Mouse (Mus musculus) heart, embryonic 14.5 days (tissue): ENCODE results near the gene Heg1. TPM values are rescaled to one million over a fixed set of nuclear protein-coding genes. Genes with fewer than 3 reads are reported as not detected.

Experiments
- ATAC-seq: fragments of 200-750 bp; cut with Nextera tagmentation; 2 replicates; pipeline ENCODE4 v1.8.0; 2017; ENCODE audit warnings: low read depth, moderate TSS enrichment; ENCODE audit not compliant: insufficient number of reproducible peaks, insufficient read depth, low FRiP score
- H3K27ac ChIP-seq, 2 experiments: fragments of 200-500 bp in 1 of 2; fragments of 300-500 bp in 1 of 2; sonication (generic) in 1 of 2; replicated peaks in 1 of 2; 2 replicates each; pipeline ENCODE4 v1.5.1; 2012 to 2014; ENCODE audit warnings: low read depth in 2 of 2, low read length in 2 of 2, control low read depth in 1 of 2, mild to moderate bottlenecking in 1 of 2, mixed read lengths in 1 of 2; ENCODE audit not compliant: control insufficient read depth in 1 of 2, insufficient read depth in 1 of 2
- H3K27me3 ChIP-seq: fragments of 300-500 bp; sonication (generic); 2 replicates; pipeline ENCODE4 v1.6.1; 2014; ENCODE audit warnings: mild to moderate bottlenecking, low read length, control low read depth; ENCODE audit not compliant: control insufficient read depth, insufficient read depth
- H3K36me3 ChIP-seq: fragments of 300-500 bp; sonication (generic); 2 replicates; pipeline ENCODE4 v1.6.1; 2014; ENCODE audit warnings: mild to moderate bottlenecking, control low read depth, low read length, mixed read lengths; ENCODE audit not compliant: control insufficient read depth, insufficient read depth
- H3K4me1 ChIP-seq, 2 experiments: fragments of 200-500 bp in 1 of 2; fragments of 300-500 bp in 1 of 2; sonication (generic) in 1 of 2; 2 replicates each; pipeline ENCODE4 v1.6.1; 2012 to 2014; ENCODE audit warnings: low read length in 2 of 2, control low read depth in 1 of 2, mixed read lengths in 1 of 2; ENCODE audit not compliant: control insufficient read depth in 2 of 2, insufficient read depth in 2 of 2
- H3K4me2 ChIP-seq: fragments of 300-500 bp; sonication (generic); 2 replicates; pipeline ENCODE4 v1.6.1; 2014; ENCODE audit warnings: mild to moderate bottlenecking, low read length
- H3K4me3 ChIP-seq, 2 experiments: fragments of 200-500 bp in 1 of 2; fragments of 300-500 bp in 1 of 2; sonication (generic) in 1 of 2; 2 replicates each; pipeline ENCODE4 v1.5.1; 2012 to 2014; ENCODE audit warnings: low read length in 2 of 2, mild to moderate bottlenecking in 2 of 2, control low read depth in 1 of 2, low read depth in 1 of 2, moderate library complexity in 1 of 2; ENCODE audit not compliant: control insufficient read depth in 1 of 2, insufficient read depth in 1 of 2
- H3K9ac ChIP-seq: fragments of 300-500 bp; sonication (generic); 2 replicates; pipeline ENCODE4 v1.6.1; 2014; ENCODE audit warnings: mild to moderate bottlenecking, low read length
- H3K9me3 ChIP-seq: fragments of 300-500 bp; sonication (generic); 2 replicates; pipeline ENCODE4 v1.6.1; 2016; ENCODE audit warnings: low read length, control low read depth; ENCODE audit not compliant: control insufficient read depth
- WGBS: fragments of 180-500 bp; shearing (Covaris S2); extraction: QIAGEN DNeasy Blood & Tissue Kit; methylation state at CpG from one replicate; pipeline ENCODE4 v1.1.7; 2014; 5-methylcytosine and 5-hydroxymethylcytosine counted together
- polyA plus RNA-seq: library from polyadenylated mRNA; unstranded; fragments of >200 nt; fragmentation: Nextera tagmentation; extraction: Ambion mirVana; gene quantifications from 2 replicates; pipeline ENCODE4 v1.2.1, GENCODE M21; 2014

The Heg1 gene
- polyA plus RNA-seq, 1 experiment from 2014 or later: 40.5 TPM

DNA sequence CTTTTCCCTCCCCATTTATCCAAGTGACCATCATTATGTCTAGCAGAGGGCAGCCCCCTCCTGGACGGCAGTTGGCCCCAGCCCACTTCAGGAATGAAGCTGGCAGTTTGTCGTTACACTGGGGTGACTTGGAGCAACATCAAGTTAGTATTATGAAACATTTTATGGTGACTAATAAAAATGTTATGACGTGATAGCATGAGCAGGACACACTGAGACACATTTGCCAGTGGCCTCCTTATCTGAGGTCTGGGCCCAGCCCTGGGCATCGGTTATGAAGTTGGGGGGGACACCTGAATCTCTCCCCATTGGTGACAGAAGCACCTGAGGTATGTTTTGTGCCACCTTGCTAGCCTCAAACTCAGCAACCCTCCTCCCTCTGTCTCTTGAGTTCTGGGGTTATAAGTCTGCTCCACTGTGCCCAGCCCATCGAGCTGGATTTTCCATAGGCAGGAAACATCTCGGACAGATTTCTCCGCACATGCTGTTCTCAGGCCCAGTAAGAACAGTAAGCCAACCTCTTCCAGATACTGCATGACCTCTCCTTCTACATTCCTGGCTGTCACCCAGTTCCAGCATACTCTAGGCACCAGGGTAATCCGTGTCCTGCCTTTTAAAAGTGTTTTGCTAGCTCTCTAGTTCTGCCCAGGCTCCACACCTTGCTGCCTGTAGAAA, 68.9 kb downstream of the Heg1 start:
- Histone ChIP-seq H3K36me3 (peaks cover 95% of the 10 kb centered on the region), H3K4me2 (no peak overlapping the region), H3K27me3 (no peaks in the 10 kb centered on the region), H3K4me3 (no peak overlapping the region), H3K4me1 (0 out of 4 replicates have a peak, but pooled peaks cover 4 to 11% of the 10 kb centered on the region in 2 experiments), H3K9ac (no peak overlapping the region), H3K9me3 (no peaks in the 10 kb centered on the region), H3K27ac (peak overlapping the region in 1 of 2 experiments; percentile 29; a peak in 2 of 4 replicates)
- no peak for ATAC-seq
- WGBS: 59% methylated on average over 8 of the region's 8 CpGs

DNA sequence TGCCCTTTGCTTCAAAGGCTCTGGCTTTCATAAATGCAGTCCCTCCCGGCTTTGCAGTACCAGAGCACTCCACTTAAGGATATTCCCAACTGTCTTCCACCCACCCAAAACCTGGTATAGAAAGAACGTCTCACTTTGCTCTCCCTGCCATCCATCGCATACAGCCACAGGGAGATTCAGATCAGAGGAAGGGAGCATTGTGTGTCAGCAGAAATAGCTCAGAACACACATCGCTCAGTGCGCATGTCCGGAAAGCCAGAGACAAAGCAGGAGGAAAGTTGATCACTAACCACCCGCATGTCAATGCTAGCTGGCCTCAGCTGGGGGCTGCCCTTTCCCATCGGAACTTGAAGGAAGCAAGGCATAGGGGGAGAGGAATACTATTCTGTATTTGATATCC, 71.1 kb downstream of the Heg1 start:
- Histone ChIP-seq H3K9me3 (no peaks in the 10 kb centered on the region), H3K36me3 (peaks cover 92% of the 10 kb centered on the region), H3K4me1 (0 out of 4 replicates have a peak, but pooled peaks cover 4 to 11% of the 10 kb centered on the region in 2 experiments), H3K27ac (no peak overlapping the region), H3K4me3 (no peak overlapping the region), H3K4me2 (no peak overlapping the region), H3K9ac (no peak overlapping the region), H3K27me3 (no peaks in the 10 kb centered on the region)
- ATAC-seq: no peak; the same call in 1 of the 2 replicates
- WGBS: 74% methylated on average over 8 of the region's 8 CpGs

DNA sequence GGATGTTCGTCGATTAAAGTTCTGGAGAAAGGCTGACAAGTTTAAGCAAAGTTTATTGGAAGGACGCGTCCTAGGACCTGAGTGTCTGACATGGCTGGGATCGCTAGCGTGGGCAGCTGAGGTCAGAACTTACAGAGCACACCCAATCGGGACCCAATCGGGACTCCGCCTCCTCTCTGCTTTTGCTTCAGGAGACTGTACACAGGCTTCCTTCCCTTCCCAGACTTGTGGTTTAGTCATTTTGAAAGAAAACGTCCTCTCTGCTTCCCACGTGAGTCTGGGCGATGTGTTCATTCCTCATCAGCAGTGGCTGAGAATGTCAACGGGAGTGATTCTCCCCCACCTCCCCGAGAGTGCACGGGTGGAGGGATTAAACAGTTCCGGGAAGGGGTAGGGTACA, 71.8 kb downstream of the Heg1 start:
- no peak overlapping the region for H3K4me3 ChIP-seq
- 70% methylated on average over 16 of the region's 16 CpGs for WGBS
- H3K36me3 ChIP-seq: peaks cover 92% of the 10 kb centered on the region
- H3K27ac ChIP-seq: no peak overlapping the region
- H3K4me2 ChIP-seq: no peak overlapping the region
- ATAC-seq: no peak
- no peak overlapping the region for H3K9ac ChIP-seq
- 0 out of 4 replicates have a peak, but pooled peaks cover 4 to 11% of the 10 kb centered on the region in 2 experiments for H3K4me1 ChIP-seq
- H3K9me3 ChIP-seq: no peaks in the 10 kb centered on the region
- H3K27me3 ChIP-seq: no peaks in the 10 kb centered on the region

DNA sequence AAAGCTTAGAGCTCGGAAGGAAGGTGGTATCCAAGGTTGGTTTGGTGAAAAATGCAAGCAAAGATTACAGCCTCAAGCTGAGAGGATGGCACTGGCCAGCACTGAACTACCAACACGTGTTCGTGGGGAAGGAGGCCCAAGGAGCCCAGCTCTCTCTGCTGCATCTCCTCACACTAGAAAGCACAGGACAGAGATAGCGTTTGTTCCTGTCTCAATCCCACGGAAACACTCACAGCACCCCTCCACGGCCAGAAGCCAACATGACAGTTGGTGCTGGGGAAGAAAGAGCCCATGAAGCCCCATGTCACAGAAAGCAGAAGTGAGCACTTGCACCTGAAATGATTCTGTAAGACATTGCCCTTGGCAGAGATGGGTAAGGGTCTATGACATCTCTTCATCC, 72.2 kb downstream of the Heg1 start:
- H3K9ac ChIP-seq: no peak overlapping the region
- no peak overlapping the region for H3K4me2 ChIP-seq
- peaks cover 91% of the 10 kb centered on the region for H3K36me3 ChIP-seq
- 0 out of 4 replicates have a peak, but pooled peaks cover 4 to 11% of the 10 kb centered on the region in 2 experiments for H3K4me1 ChIP-seq
- no peak overlapping the region for H3K27ac ChIP-seq
- no peaks in the 10 kb centered on the region for H3K9me3 ChIP-seq
- H3K4me3 ChIP-seq: no peak overlapping the region
- no peaks in the 10 kb centered on the region for H3K27me3 ChIP-seq
- no peak for ATAC-seq
- WGBS: 42% methylated on average over 6 of the region's 6 CpGs

- ATAC-seq: no peak
- WGBS: 85% methylated on average over 7 of the region's 7 CpGs
- Histone ChIP-seq H3K4me3 (no peak overlapping the region), H3K4me2 (no peak overlapping the region), H3K27me3 (no peaks in the 10 kb centered on the region), H3K4me1 (no peaks in the 10 kb centered on the region), H3K9me3 (no peaks in the 10 kb centered on the region), H3K36me3 (peaks cover 93% of the 10 kb centered on the region), H3K9ac (no peak overlapping the region), H3K27ac (no peak overlapping the region)
Observed at GRCm38 (mm10) chr16:33759207-33759606, 75.0 kb downstream of the Heg1 start.

- H3K4me1 ChIP-seq: no peaks in the 10 kb centered on the region
- H3K9ac ChIP-seq: no peak overlapping the region
- no peak overlapping the region for H3K27ac ChIP-seq
- no peaks in the 10 kb centered on the region for H3K27me3 ChIP-seq
- 52% methylated on average over 5 of the region's 5 CpGs for WGBS
- no peak overlapping the region for H3K4me3 ChIP-seq
- H3K9me3 ChIP-seq: no peaks in the 10 kb centered on the region
- peaks cover 86% of the 10 kb centered on the region for H3K36me3 ChIP-seq
- H3K4me2 ChIP-seq: no peak overlapping the region
- ATAC-seq: no peak
Observed at GRCm38 (mm10) chr16:33760542-33760941, 76.4 kb downstream of the Heg1 start.

DNA sequence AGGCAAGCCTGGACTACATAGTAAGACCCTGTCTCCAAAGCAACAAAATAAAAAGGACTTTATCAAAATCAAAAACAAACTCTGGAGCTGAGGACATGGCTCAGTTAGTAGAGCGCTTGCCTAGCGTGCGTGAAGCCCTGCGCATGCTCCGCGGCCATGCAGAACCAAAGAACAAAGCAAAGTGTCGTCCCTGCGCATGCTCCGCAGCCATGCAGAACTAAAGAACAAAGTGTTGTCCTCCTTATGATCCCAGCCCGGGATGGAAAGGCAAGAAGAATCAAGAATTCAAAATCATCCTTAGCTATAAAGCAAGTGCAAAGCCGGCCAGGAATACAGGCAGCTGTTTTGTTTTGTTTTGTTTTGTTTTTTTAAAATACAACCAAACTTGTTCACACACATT, 76.8 kb downstream of the Heg1 start:
- Histone ChIP-seq H3K27me3 (no peaks in the 10 kb centered on the region), H3K4me1 (no peaks in the 10 kb centered on the region), H3K27ac (no peak overlapping the region), H3K9me3 (no peaks in the 10 kb centered on the region), H3K4me2 (no peak overlapping the region), H3K9ac (no peak overlapping the region), H3K4me3 (no peak overlapping the region), H3K36me3 (peaks cover 86% of the 10 kb centered on the region)
- ATAC-seq: no peak
- 76% methylated on average over 11 of the region's 11 CpGs for WGBS
